Mouse (Mus musculus): ENCODE data around the gene Olfr288.

Olfr288 gene

GRCm38 (mm10) chr15:98195442-98195841 is at the start of gene Olfr288:
Olfr288 (minus strand) TSS chr15:98195542.
- in situ Hi-C loops (cut with MboI, MseI) = no loop called here

GRCm38 (mm10) chr15:98235442-98235841 is 40.1 kb upstream of the Olfr288 start:
- in situ Hi-C loops (cut with MboI, MseI) = no loop called here

- in situ Hi-C loops (cut with MboI, MseI) = no loop called here
Measured at GRCm38 (mm10) chr15:98234350-98234749, 39.0 kb upstream of the Olfr288 start, which contains the start of gene Olfr286. Olfr286 (minus strand) TSS chr15:98234450.

- in situ Hi-C loops (cut with MboI, MseI) = no loop called here
Measured at GRCm38 (mm10) chr15:98226096-98226495, 30.8 kb upstream of the Olfr288 start.

GRCm38 (mm10) chr15:98225610-98226009 is 30.3 kb upstream of the Olfr288 start:
- in situ Hi-C loops (cut with MboI, MseI) = no loop called here

GRCm38 (mm10) chr15:98222377-98222776 is 27.0 kb upstream of the Olfr288 start:
- in situ Hi-C loops (cut with MboI, MseI) = loop anchor here in 1 of 2 experiments (25.0 kb wide), 1 partner anchor 1290 kb away; no protein-coding TSS in a partner anchor

- in situ Hi-C loops (cut with MboI, MseI) = loop anchor here in 1 of 2 experiments (25.0 kb wide), 1 partner anchor 1291 kb away; no protein-coding TSS in a partner anchor
Measured at GRCm38 (mm10) chr15:98220877-98221276, 25.5 kb upstream of the Olfr288 start, which contains the start of the genes Gm44579 and Olfr287. Gm44579 (minus strand) TSS chr15:98220977. Olfr287 (minus strand) TSS chr15:98221056.

- in situ Hi-C loops (cut with MboI, MseI) = loop anchor here in 1 of 2 experiments (25.0 kb wide), 1 partner anchor 1298 kb away; no protein-coding TSS in a partner anchor
Measured at GRCm38 (mm10) chr15:98214130-98214529, 18.8 kb upstream of the Olfr288 start.

- in situ Hi-C loops (cut with MboI, MseI) = loop anchor here in 1 of 2 experiments (25.0 kb wide), 1 partner anchor 1299 kb away; no protein-coding TSS in a partner anchor
Measured at GRCm38 (mm10) chr15:98213336-98213870, 18.1 kb upstream of the Olfr288 start.

- in situ Hi-C loops (cut with MboI, MseI) = loop anchor here in 1 of 2 experiments (25.0 kb wide), 1 partner anchor 1303 kb away; no protein-coding TSS in a partner anchor
Measured at GRCm38 (mm10) chr15:98209676-98210075, 14.3 kb upstream of the Olfr288 start.

- in situ Hi-C loops (cut with MboI, MseI) = no loop called here
Measured at GRCm38 (mm10) chr15:98184456-98184855, 10.9 kb downstream of the Olfr288 start.

- in situ Hi-C loops (cut with MboI, MseI) = no loop called here
Measured at GRCm38 (mm10) chr15:98181856-98182570, 13.3 kb downstream of the Olfr288 start.

GRCm38 (mm10) chr15:98181132-98181711 is 14.1 kb downstream of the Olfr288 start:
- in situ Hi-C loops (cut with MboI, MseI) = no loop called here

- in situ Hi-C loops (cut with MboI, MseI) = no loop called here
Measured at GRCm38 (mm10) chr15:98180567-98181131, 14.7 kb downstream of the Olfr288 start.

GRCm38 (mm10) chr15:98177320-98177719 is 18.0 kb downstream of the Olfr288 start:
- in situ Hi-C loops (cut with MboI, MseI) = no loop called here

- in situ Hi-C loops (cut with MboI, MseI) = no loop called here
Measured at GRCm38 (mm10) chr15:98173821-98174220, 21.5 kb downstream of the Olfr288 start.

GRCm38 (mm10) chr15:98172113-98172512 is 23.2 kb downstream of the Olfr288 start:
- in situ Hi-C loops (cut with MboI, MseI) = no loop called here

- in situ Hi-C loops (cut with MboI, MseI) = no loop called here
Measured at GRCm38 (mm10) chr15:98170917-98171316, 24.4 kb downstream of the Olfr288 start.

GRCm38 (mm10) chr15:98170365-98170764 is 25.0 kb downstream of the Olfr288 start:
- in situ Hi-C loops (cut with MboI, MseI) = no loop called here

GRCm38 (mm10) chr15:98168622-98169004 is 26.7 kb downstream of the Olfr288 start:
- in situ Hi-C loops (cut with MboI, MseI) = loop anchor here in 1 of 2 experiments (5.0 kb wide), 1 partner anchor 201 kb away; no protein-coding TSS in a partner anchor

All from T-helper 17 cell (primary cell).